Mouse (Mus musculus) heart, adult 8-10 months (tissue): ENCODE measurements at regions not wholly inside any gene's neighbourhood (a gene's known extent, or its start where the extent isn't known, plus 50 kb on each side); places are given as distances from the start of the nearest gene placed in this dataset.

Experiments used
- DNase-seq: peaks from one replicate; pipeline ENCODE4 v3.0.0; 2022; ENCODE audit warnings: low spot score

DNA sequence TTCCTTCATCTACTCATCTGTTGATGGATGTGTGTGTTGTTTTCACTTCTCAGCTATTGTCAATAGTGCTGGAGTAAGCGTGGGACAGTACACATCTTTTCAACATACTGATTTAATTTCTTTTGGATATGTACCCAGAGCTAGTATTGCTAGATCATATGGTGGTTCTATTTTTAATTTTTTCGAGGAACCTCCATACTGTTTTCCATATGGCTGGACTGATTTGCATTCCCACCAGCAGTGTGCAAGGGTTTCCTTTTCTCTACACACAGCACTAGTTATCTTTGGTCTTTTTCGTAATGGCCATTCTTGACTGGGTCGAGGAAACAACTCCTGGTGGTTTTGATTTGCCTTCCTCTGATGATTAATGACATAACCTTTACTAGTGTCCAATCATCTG lies 943.0 kb downstream of the Gsdmc2 start:
- no peak for DNase-seq

DNA sequence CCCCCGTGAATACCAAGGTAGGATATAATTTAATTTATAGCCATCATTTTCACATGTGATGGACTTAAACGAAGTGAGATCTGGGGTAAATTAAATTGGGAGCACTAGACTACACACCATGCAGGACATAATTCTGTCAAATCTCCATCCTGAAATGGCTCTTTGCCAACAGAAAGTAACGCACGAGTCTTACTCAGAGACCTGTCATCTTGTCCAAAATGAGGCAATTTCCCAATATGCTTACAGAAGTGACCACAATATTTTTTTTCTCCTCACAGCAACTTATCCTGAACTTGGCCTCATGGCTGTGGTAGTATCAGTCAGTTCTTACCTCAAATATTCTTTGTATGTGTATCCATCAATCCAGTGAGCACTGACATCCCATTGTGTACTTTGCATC lies 955.2 kb downstream of the Gsdmc2 start:
- no peak for DNase-seq

DNA sequence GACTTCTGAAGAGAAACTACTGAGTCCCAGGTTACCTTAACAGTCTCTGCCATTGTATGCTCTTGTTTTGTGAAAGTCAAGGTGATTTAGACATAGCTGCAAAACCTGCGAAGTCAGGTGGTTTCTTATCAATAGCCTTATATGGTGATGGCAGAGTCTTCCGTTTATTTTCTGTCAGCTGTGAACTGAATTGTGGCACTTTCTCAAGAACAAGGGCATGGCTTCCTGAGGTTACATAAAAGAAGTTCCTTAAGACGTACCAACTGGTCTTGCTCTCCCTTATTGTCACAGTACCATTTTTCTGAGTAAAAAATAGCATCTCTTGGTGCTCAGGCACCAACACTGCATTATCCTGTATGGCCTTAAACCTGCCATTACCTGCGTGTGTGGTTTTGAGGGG lies 959.6 kb downstream of the Gsdmc2 start:
- DNase-seq: no peak

DNA sequence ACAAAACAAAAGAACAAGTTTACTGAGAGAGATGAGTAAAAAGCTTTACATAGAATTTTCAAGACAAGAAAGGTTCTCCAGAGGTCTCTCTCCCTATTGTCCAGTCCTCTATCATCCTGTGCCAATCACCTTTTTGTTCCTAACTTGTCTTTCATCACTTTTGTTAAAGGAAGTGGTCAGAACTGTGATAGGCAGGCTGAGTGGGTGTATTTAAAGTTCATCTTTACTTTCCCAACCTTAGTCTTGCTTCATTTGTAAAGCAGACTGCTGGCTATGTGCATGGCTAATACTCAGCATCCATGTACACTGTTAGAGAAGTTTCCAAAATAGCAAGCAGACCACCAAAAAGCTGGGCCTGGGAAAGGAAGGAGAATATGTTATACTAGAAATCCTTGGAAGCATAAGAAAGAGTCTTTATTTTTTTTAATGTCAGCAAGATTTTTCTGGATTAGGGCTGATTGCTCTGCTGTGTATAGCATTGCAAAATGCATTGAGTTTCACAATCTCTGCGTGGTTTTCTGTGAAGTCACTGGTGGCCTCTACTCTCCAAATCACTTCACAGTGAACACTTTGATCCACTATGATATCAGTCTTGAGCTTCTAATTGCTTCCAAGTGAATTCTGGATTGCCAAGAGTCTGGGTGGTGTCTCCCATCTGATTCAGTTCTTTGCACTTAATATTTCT lies 973.8 kb downstream of the Gsdmc2 start:
- DNase-seq: no peak

DNA sequence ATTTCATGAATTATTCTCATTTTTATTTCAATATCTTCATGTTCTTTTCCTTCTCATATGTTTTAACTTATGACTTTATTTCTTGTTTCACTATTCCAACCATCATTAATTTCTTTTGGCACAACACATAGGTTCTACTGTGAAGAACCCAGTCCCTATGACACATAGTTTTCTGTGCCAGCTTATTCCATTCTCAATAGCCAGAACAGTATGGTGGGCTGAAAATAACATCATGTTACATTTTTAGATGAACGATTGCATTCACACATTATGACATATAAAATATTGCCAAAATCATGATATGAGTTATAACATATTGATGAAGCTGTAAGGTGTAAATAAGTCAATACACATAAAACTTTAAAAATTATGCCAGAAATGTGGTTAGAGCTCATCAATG lies 982.4 kb downstream of the Gsdmc2 start:
- no peak for DNase-seq

DNA sequence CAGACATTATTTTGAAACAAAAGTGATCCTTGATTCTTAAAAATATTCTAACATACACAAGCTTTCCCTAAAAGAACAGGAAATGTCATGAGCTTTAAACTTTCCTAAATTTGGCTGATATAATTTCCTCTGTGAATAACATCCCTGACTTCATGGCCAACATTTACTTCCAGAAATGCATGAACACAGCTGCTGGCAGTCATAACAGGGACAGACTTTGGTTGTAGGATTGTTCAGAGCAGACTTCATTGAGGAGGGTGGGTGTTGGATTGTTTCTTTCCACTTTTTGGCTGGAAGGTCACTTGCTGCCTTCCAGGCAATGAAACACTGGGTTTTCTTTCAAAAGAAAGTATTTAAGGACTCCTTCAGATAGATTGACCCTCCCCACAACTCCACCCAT lies 983.6 kb downstream of the Gsdmc2 start:
- no peak for DNase-seq

DNA sequence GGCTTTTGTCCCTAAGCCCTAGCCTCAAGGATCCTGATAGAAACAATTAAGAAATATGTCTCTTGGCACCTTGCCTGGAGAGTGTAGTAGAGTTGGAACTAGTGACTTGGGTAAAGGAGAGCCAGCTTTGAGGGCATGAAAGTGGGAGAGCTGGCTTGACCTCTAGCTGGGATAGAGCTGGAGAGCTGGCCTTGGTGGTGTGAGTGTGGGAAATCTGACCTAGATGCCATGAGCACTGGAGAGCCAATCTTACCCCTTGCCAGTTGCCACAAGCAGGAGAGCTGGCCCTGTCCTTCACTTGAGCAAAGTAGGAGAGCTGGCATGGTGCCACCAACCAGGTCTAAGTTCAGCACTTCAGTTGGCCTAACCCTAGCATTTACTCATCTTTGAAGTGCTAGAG lies 995.7 kb downstream of the Gsdmc2 start:
- no peak for DNase-seq

DNA sequence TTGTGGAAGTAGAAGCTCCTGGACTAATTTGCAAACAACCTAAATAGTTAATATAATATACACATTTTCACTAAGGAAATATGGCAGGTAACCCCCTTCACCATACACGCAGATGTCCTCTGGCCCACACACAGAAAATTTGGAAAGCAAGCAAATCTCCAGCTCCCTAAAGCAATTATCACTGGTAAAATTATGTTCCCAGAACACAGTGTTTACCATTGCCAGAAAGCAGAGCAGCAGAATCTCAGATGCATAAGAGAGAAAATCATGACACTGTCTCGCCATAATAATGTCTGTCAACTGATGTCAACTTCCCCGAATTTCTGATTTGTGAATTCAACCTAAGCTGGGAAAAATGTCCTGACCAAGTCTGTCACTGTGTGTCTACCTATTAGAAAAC lies 999.1 kb downstream of the Gsdmc2 start:
- DNase-seq: no peak

DNA sequence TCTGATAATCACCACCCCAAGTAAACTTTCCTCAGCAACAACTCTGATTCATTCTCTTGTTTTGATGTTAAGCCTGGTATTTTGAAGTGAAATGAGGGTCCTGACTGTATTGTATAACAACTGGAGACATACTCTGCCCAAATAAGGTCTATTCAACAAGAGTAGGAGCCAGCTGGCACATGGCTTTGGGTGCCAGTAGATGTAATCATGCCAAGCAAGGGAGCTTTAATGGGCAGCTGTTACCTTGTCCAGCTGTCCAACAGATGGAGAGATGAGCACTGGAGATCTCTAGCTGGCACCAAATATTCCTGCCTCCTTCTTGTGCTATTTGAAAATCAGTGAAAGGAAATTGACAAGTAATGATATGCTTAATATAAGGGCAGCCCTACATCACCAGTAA lies 1019.4 kb downstream of the Gsdmc2 start:
- DNase-seq: no peak

DNA sequence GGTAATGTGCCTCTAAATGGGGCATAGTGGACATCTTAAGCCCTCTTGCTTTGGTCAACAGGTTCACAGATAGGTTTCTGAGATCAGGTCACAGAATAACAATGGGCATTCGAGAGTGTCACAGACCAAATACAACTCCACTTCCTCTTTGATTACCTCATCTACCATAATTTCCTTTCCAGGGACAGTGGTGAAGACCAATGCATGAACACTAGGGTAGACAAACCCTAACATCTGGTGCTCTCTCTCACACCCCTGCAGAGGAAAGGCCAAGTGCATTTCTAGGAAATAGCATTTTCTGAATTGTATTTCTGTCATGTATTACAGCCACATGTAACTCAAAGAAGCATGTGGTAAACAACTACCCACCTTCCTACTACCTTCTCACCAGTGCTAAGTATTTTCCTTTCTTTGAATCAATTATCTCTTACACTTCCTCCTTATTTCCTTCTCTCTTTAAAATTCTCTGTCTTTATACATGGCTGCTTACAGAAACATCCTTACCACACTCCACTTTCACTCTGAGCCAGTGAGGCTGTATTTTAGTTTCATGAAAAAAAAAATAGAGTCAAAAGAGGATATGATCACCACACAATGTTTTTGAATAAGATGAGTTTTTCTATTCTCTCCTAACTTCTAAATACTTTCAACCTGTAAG lies 1021.0 kb downstream of the Gsdmc2 start:
- DNase-seq: no peak

DNA sequence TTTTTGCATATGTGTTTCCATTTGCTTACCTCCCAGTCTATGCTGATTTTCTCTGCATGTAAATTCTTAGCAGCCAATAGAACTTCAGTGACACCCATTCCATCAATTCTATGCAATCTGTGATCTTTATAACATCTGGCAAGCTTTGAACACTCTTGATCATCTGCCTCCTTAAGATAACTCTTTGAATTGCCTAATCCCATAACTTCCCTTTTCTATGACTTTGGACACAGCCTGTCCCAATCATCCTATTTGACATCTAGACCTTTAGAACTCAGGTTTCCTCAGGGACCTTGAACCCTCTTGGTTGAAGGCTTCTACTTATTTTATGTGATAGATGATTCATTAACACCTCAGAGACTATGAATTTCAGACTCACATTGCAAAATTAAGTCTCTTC lies 1022.7 kb downstream of the Gsdmc2 start:
- no peak for DNase-seq

DNA sequence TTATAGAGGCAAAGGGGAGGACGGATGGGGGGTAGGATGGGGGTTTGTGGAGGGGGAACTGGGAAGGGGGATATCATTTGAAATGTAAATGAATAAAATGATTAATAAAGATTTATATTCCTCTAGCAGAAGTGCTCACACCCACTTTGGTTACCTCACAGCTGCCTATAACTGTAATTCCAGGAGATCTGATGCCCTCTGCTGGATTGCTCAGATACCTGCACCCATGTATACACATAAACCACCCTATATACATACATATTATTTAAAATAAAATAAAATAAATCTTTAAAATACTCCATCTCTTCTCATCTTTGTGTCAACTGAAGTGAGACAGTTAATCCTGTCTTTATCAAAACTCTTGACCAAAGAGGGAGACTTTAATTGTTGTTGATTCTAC lies 1031.9 kb downstream of the Gsdmc2 start:
- no peak for DNase-seq

DNA sequence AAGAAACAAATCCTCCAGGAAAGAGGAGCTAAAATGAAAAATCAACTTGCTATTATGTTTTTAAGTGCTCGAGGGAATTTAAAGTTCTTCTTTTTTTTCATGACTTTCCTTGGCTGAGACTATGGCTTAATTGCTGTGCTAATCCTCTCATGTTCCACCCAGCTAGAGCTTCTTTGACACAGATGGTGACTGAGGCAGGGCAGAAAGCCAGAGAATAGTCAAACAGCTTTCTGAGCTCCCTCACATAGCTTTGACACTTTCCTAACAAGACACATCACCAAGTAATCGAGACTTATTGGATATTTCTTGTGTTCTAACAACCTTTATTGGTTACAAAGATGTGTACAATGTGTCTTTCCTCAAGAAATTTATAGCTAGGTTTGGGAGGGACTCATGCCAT lies 1033.0 kb downstream of the Gsdmc2 start:
- DNase-seq: no peak

DNA sequence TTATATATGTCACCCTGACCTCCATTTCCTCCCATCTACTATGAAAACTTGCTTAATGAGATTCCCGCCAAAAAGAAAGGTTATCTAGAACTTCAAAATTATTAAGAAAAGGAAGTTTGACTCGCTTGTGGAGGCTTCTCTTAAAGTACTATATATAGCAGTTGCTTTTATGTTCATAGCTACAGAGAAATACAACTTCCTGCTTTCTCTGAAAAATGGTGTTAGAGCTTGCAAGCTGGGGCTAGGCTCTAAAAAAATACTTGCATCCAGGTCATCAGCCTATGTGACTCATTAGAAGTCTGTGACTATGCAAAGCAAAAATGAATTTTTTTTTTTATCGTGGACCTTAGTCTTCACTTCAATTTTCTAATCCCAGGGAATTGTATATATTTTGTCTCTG lies 1035.7 kb downstream of the Gsdmc2 start:
- no peak for DNase-seq

DNA sequence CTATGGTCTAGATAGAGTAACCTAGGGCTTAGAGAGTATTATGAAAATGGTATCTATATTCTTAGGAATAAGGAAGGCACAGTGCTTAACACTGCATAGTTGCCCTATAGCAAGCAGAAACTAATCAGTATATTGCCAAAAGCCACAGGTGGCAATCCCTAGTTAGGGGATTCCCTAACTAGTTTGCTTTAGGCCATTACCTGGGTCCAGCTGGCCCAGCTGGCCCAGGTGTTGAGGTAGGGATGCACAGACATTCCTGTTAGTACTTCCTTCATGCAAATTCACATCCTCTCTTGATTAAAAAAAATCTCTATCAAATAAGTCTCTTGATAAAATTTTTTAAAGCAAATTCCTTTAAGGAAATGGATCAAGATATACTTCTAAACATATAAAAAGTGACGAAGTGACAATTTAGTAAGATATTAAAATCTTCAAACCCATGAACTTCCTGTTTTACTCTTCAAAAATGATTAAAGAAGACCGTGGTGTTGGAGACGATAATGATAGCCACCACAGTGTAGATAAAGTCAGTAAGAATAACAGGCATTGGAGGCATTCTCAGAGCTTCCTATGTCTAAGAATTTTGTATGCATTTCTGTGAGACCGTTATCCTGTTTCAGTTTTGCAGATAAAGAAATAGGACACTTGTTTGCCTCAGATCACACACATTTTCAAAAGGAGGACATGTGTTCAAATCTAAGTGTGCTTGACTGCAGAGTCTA lies 1036.7 kb downstream of the Gsdmc2 start:
- DNase-seq: no peak

DNA sequence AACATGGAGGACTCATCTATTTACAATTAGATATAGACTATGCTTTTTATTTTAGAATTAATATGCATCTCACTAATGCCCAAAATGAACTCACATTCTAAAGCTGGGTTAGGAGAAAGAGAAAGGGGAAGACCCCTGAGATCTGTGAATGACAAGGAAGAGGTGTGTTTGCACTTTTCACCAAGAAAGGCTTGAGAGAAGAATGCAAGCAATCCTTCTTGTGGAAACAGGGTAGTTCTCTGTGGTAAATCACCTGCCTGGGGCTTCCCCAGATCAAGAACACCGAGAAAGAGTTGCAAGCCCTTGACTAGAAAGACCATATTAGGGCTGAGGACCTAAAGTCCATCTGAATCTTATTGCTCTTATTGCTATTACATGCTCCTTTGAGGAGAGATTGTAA lies 1037.6 kb downstream of the Gsdmc2 start:
- DNase-seq: no peak

DNA sequence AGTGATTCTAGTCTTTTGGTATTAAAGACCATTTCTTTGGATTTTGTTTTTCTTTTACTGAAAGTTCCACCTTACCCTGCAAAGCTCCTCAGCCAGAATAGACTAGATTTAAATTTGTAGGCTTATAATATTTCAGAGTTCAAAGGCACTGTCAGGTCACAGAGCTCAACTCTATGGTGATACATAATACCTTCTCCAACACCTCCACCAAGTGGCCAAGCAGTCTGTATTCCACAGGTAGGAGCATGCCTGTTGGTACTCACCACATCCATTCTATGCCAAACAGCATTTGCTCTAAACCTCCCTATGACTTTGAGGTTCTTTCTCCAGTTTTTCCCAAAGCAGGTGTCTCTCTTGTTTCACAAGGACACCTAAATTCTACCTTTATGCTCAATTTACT lies 1042.2 kb downstream of the Gsdmc2 start:
- DNase-seq: no peak

DNA sequence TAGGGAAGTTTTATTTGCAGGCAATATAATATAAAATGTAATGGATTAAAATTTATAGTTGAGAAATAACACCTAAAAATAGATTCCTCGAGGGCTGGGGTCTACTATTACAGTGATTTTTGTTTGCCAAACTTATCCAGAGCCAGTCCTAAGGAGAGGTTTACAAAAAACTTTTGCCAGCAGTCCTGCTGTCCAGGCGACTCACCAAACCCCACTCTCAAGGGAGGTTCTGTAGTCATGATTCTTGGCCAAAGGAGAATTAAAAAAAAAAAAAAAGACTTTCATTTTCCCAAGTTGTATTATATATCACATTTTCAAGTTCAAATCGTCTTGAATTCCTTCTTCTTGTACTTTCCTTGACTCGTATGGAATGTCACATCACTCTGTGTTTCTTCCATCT lies 1046.2 kb downstream of the Gsdmc2 start:
- no peak for DNase-seq

DNA sequence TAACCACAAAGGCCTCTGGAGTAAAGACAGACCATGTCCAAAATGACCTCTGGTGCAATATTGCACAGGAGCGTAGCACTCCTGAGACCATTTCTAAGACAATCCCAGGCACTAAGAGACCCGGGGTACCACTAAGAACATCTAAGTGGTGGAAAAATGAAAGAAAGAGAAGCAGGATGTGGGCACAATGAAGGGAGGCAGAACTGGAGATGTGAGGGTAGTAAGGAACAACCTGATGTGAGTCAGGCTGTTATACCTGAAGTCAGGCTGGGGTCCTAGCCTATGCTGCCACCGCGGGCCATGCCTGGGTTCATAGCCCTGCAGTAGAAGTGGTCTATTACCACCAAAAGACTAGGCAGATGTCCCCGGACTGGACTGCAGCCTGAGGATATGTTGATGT lies 1051.4 kb downstream of the Gsdmc2 start:
- DNase-seq: no peak

DNA sequence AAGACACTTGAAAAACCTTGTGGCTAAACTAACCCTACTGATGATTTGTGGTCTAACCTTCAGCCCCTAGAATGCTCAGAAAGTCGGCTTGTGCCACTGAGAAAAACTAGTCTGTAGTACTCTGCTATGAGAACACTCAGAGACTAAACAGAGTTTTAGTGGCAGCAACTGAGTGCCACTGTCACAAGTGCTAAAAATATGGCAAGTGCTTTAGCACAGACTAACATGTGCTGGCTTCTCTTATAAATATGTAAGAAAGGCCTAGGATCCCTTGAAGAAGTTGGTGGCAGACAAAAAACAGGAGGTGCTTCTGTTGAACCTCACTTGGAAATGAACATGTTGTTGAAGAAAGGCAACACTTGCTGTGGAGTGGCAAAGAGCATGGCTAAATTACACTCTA lies 1052.9 kb downstream of the Gsdmc2 start:
- DNase-seq: no peak

DNA sequence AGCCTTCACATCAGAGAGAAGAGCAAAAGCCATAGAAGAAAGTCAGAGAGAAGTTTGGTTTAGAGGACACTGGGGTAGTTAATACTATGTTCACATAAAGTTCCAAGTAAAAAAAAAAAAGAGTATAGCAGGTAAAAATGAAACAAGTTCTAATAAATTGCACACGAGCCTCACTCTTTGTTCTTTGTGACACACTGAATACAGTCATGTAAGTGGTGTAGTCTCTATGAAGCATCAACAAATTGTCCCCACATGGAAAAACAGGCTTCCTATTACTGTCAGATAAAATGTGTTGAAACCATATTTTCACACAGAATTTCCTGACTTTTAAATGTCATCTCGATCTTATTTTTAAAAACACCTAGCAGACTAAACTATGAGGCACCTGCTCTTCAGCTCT lies 1057.2 kb downstream of the Gsdmc2 start:
- DNase-seq: no peak

DNA sequence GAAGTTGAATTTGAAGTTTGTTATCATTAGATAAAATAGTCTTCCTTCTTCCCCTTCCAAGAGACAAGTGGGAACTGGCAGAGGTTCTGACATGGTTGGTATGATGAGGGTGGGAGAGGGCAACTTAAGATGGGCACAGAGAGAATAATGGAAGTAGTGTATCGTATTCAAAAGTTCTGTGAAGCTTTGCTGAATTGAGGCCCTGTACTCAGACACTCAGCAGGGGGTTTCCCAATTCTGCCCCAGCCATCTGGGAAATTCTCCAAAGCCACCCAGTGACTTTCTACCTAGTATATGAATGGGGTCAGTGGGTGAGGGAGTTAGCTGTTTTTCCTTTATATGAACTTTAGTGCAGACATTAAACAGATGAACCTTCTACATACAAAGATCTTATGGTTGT lies 1058.7 kb downstream of the Gsdmc2 start:
- DNase-seq: no peak

DNA sequence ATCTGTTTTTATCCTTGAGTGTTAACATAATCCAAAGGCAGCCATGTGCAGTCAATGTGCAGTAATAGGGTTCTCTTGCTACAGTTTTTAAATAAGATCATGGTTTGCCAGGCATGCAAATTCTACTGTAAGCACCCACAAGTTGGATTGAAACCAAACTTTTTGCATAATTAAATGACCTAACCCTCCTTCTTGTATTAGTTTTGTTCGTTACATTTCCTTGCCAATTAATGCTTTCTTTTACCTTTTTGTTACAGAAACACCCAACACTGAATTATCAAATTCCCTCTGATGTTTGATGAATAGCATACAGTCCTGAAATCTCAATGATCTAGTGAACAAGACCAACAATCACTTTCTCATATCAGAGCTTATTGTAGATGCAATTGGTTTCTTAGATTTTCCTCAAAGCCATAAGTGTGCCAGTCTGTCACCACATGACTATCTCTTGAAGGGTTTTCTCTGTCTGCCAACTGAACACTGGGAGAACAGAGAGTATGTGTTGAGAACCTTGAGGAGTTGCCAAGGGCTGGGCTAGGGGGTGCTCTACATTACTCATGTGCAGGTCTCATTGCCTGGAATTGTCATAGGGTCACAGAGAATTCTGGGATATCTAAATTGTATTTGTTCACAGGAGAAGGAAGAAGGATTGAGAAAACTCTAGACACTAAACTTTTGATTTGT lies 1060.4 kb downstream of the Gsdmc2 start:
- DNase-seq: no peak
